Mouse (Mus musculus) neutrophil, adult 5-6 weeks (primary cell): ENCODE data around the gene Vps51. TPM values are rescaled to one million over a fixed set of nuclear protein-coding genes. Genes with fewer than 3 reads are reported as not detected.

Experiments used
- ATAC-seq: fragments of 151-379, 151-347 bp; 2 replicates; pipeline ENCODE4 v1.8.0; 2017; ENCODE audit warnings: mild to moderate bottlenecking, moderate TSS enrichment; ENCODE audit not compliant: insufficient number of reproducible peaks, poor library complexity, low FRiP score, severe bottlenecking; ENCODE audit errors: extremely low read depth
- total RNA-seq: library from RNA; stranded (forward); fragments of 200-1000 nt; gene quantifications from 2 replicates; pipeline ENCODE4 v1.2.3, GENCODE M21; 2017

Gene Vps51
- total RNA-seq, 1 experiment from 2014 or later, result 67.0 TPM

- ATAC-seq, result peak; percentile 95
Measured at GRCm38 (mm10) chr19:6084478-6085248, 7.6 kb upstream of the Vps51 start, which contains the start of the genes Zfpl1 and Cdca5. Gene Zfpl1, minus strand, starts transcription at chr19:6084956. Gene Cdca5, plus strand, starts transcription at chr19:6084983.

- ATAC-seq, result no peak
Measured at GRCm38 (mm10) chr19:6082156-6082555, 5.1 kb upstream of the Vps51 start, which contains the start of gene Gm28374. Gene Gm28374, minus strand, starts transcription at chr19:6082256.

GRCm38 (mm10) chr19:6079983-6080480 is 3.0 kb upstream of the Vps51 start, which contains the start of gene Tmem262:
Gene Tmem262, plus strand, starts transcription at chr19:6080033.
- ATAC-seq, result no peak

GRCm38 (mm10) chr19:6073889-6074288 is 3.1 kb downstream of the Vps51 start:
- ATAC-seq, result no peak

GRCm38 (mm10) chr19:6071261-6071660 is 5.8 kb downstream of the Vps51 start:
- ATAC-seq, result no peak

GRCm38 (mm10) chr19:6070571-6071250 is 6.3 kb downstream of the Vps51 start:
- no peak for ATAC-seq

- no peak for ATAC-seq
Measured at GRCm38 (mm10) chr19:6069851-6070250, 7.2 kb downstream of the Vps51 start.

GRCm38 (mm10) chr19:6068951-6069350 is 8.1 kb downstream of the Vps51 start:
- ATAC-seq, result no peak

- ATAC-seq, result peak; percentile 66
Measured at GRCm38 (mm10) chr19:6067724-6068415, 9.2 kb downstream of the Vps51 start, which contains the start of gene Tm7sf2. Gene Tm7sf2, minus strand, starts transcription at chr19:6068373.

GRCm38 (mm10) chr19:6067011-6067723 is 9.9 kb downstream of the Vps51 start:
- peak; percentile 76 for ATAC-seq

GRCm38 (mm10) chr19:6066571-6066970 is 10.5 kb downstream of the Vps51 start:
- ATAC-seq, result no peak

- no peak for ATAC-seq
Measured at GRCm38 (mm10) chr19:6063081-6063480, 13.9 kb downstream of the Vps51 start.

- ATAC-seq, result no peak
Measured at GRCm38 (mm10) chr19:6062418-6062817, 14.6 kb downstream of the Vps51 start.

GRCm38 (mm10) chr19:6061641-6062302 is 15.3 kb downstream of the Vps51 start:
- peak; percentile 11; the same call in 1 of the 2 replicates for ATAC-seq

GRCm38 (mm10) chr19:6061021-6061533 is 16.0 kb downstream of the Vps51 start, which contains the start of gene Znhit2:
Gene Znhit2, plus strand, starts transcription at chr19:6061192.
- peak; percentile 72 for ATAC-seq

- ATAC-seq, result no peak
Measured at GRCm38 (mm10) chr19:6058966-6059365, 18.1 kb downstream of the Vps51 start.

- no peak for ATAC-seq
Measured at GRCm38 (mm10) chr19:6058513-6058912, 18.5 kb downstream of the Vps51 start.
